Mouse (Mus musculus) heart, embryonic 12.5 days (tissue): ENCODE data around the gene Spata5. TPM values are rescaled to one million over a fixed set of nuclear protein-coding genes. Genes with fewer than 3 reads are reported as not detected.

Experiments used
- polyA plus RNA-seq: library from polyadenylated mRNA; unstranded; fragments of >200 nt; fragmentation: Nextera tagmentation; extraction: Ambion mirVana; gene quantifications from 2 replicates; pipeline ENCODE4 v1.2.1, GENCODE M21; 2016

Spata5 gene
- polyA plus RNA-seq, 1 experiment from 2014 or later, result 32.2 TPM

Other genes with a start within 250 kb of the Spata5 start
- not detected in 2 replicates for gene Il21, start 187.3 kb upstream of the Spata5 start, polyA plus RNA-seq
- gene Bbs12, start 107.3 kb upstream of the Spata5 start, polyA plus RNA-seq, result 3.9 and 5.4 TPM in 2 replicates
- gene Cetn4, start 107.2 kb upstream of the Spata5 start, polyA plus RNA-seq, result 0.95 and 2.1 TPM in 2 replicates
- 2.3 and 3.1 TPM in 2 replicates for gene Fgf2, start 71.5 kb upstream of the Spata5 start, polyA plus RNA-seq
- 10.0 and 12.4 TPM in 2 replicates for gene Nudt6, start 315 bp downstream of the Spata5 start, polyA plus RNA-seq
- 5.1 and 5.4 TPM in 2 replicates for gene Spry1, start 220.1 kb downstream of the Spata5 start, polyA plus RNA-seq